Mouse (Mus musculus) adrenal gland, adult 2 months (tissue): ENCODE data around the gene Trim34a. TPM values are rescaled to one million over a fixed set of nuclear protein-coding genes. Genes with fewer than 3 reads are reported as not detected.
"Not testable (repeated sequence)": the region's sequence is repeated elsewhere in the genome, so short reads cannot be mapped to it uniquely, and the experiment has no call there.

Experiments used
- DNase-seq: peaks from one replicate; pipeline ENCODE4 v3.0.0; 2021
- long read RNA-seq: library from polyadenylated mRNA; stranded (forward); transcript quantifications from one replicate; pipeline ENCODE4 v2.0.0, GENCODE M21; 2021
- polyA plus RNA-seq: library from polyadenylated mRNA; depleted of rRNA; stranded (reverse); fragments of >200 nt; gene quantifications from 2 replicates; pipeline ENCODE4 v1.2.3, GENCODE M21; 2012; rRNA removed
- total RNA-seq, 2 experiments: library from RNA; stranded (reverse); gene quantifications; 2 replicates each; pipeline ENCODE4 v1.2.3; 2021

Trim34a gene
- total RNA-seq (1 to 10 TPM; 6.5 to 6.8 TPM), polyA plus RNA-seq (4.0 and 4.6 TPM in 2 replicates)
- long read RNA-seq, partial matches to known transcripts = 1 of 3 reads
- long read RNA-seq, other reads (novel, unspliced or antisense) = 0 of 3 reads

GRCm38 (mm10) chr7:104244287-104245181 is at the start of gene Trim34a:
Gene Trim34a (plus strand): TSS chr7:104244457.
- DNase-seq = peak; percentile 81

- no peak for DNase-seq
Measured at GRCm38 (mm10) chr7:104195885-104196284, 48.4 kb upstream of the Trim34a start, which contains the start of gene Olfr649. Gene Olfr649 (minus strand): TSS chr7:104195985.

GRCm38 (mm10) chr7:104199822-104200221 is 44.4 kb upstream of the Trim34a start:
- peak; percentile 68 for DNase-seq

- no peak for DNase-seq
Measured at GRCm38 (mm10) chr7:104206197-104206596, 38.1 kb upstream of the Trim34a start.

GRCm38 (mm10) chr7:104216011-104216535 is 28.2 kb upstream of the Trim34a start:
- no peak for DNase-seq

- no peak for DNase-seq
Measured at GRCm38 (mm10) chr7:104217881-104218280, 26.4 kb upstream of the Trim34a start.

GRCm38 (mm10) chr7:104218701-104219569 is 25.3 kb upstream of the Trim34a start, which contains the start of gene Trim6:
Gene Trim6 (plus strand): TSS chr7:104218793.
- peak; percentile 93 for DNase-seq

- DNase-seq = peak; percentile 19
Measured at GRCm38 (mm10) chr7:104231203-104231602, 13.1 kb upstream of the Trim34a start.

GRCm38 (mm10) chr7:104240857-104241256 is 3.4 kb upstream of the Trim34a start:
- no peak for DNase-seq

GRCm38 (mm10) chr7:104243616-104244015 is 641 bp upstream of the Trim34a start:
- no peak for DNase-seq

GRCm38 (mm10) chr7:104260380-104260779 is 16.1 kb downstream of the Trim34a start:
- DNase-seq = not testable (repeated sequence)

GRCm38 (mm10) chr7:104265335-104265734 is 21.1 kb downstream of the Trim34a start:
- DNase-seq = not testable (repeated sequence)

- not testable (repeated sequence) for DNase-seq
Measured at GRCm38 (mm10) chr7:104279361-104279760, 35.1 kb downstream of the Trim34a start.

GRCm38 (mm10) chr7:104287576-104288443 is 43.6 kb downstream of the Trim34a start, which contains the start of gene Trim5:
Gene Trim5 (minus strand): TSS chr7:104288094.
- peak; percentile 34 for DNase-seq

GRCm38 (mm10) chr7:104290641-104291040 is 46.4 kb downstream of the Trim34a start:
- no peak for DNase-seq

- no peak for DNase-seq
Measured at GRCm38 (mm10) chr7:104291638-104292400, 47.6 kb downstream of the Trim34a start.
